Mouse (Mus musculus): Measurements from ENCODE around the gene Etl4. TPM values are rescaled to one million over a fixed set of nuclear protein-coding genes. Genes with fewer than 3 reads are reported as not detected.

Gene Etl4
- polyA plus RNA-seq, 1 experiment from 2014 or later: 12.4 TPM

DNA sequence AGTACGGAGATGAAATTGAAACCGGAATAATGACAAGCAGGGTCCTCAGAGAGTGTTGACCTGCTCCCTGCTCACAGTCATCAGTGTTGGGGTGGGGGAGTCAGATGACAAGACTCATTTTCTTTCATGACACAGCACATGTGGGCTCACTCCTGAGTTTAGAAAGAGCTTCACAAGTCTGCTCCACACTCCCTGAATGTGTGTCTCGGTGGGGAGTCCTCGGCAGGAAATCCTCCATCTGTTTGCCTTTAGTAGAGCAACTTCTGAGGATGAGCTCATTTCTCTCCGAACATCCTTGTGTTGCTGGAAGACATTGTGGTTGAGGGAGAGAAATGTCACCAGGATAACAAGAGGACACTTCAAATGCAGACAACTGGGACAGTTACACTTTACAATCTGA is 497.5 kb downstream of the Etl4 start:
- no peak for ATAC-seq (ENCODE audit: low FRiP score, low TSS enrichment)

GRCm38 (mm10) chr2:20414856-20415255 is 505.3 kb downstream of the Etl4 start:
- H3K4me2 ChIP-seq (replicated peaks; ENCODE audit: low read depth): no peak overlapping the region
- no peaks in the 10 kb centered on the region for H3K36me3 ChIP-seq (ENCODE audit: control insufficient read depth, insufficient read depth, low read length)
- DNase-seq (ENCODE audit: low spot score) (no peak), ATAC-seq (ENCODE audit: low FRiP score, low TSS enrichment) (no peak)
- no peak overlapping the region for H3K27ac ChIP-seq (replicated peaks)
- H3K27me3 ChIP-seq (ENCODE audit: control insufficient read depth, insufficient read depth, low read length): no peaks in the 10 kb centered on the region
- TF ChIP-seq EP300 (optimal IDR thresholded peaks at IDR 0.05): no peak
- TF ChIP-seq CTCF (IDR thresholded peaks at IDR 0.05; ENCODE audit: low read depth): peak; percentile 31; the same call in 1 of the 2 replicates
- no peak overlapping the region for H3K4me3 ChIP-seq (ENCODE audit: low read depth, low read length)
- 78% methylated on average over 4 of the region's 4 CpGs for WGBS
- no peaks in the 10 kb centered on the region for H3K9me3 ChIP-seq (ENCODE audit: control insufficient read depth, low read length)
- no peaks in the 10 kb centered on the region for H3K4me1 ChIP-seq (replicated peaks; ENCODE audit: control insufficient read depth, insufficient read depth)
- H3K9ac ChIP-seq (ENCODE audit: low read length): no peak overlapping the region

More for the DNA sequence above, 497.5 kb downstream of the Etl4 start:
- no peak for DNase-seq (ENCODE audit: low spot score)
- TF ChIP-seq EP300 (optimal IDR thresholded peaks at IDR 0.05): no peak
- TF ChIP-seq CTCF (IDR thresholded peaks at IDR 0.05; ENCODE audit: low read depth): no peak
- 57% methylated on average over 5 of the region's 5 CpGs for WGBS
- H3K9me3 ChIP-seq (ENCODE audit: control insufficient read depth, low read length): no peaks in the 10 kb centered on the region
- no peak overlapping the region for H3K27ac ChIP-seq (replicated peaks)
- no peaks in the 10 kb centered on the region for H3K4me1 ChIP-seq (replicated peaks; ENCODE audit: control insufficient read depth, insufficient read depth)
- no peak overlapping the region for H3K9ac ChIP-seq (ENCODE audit: low read length)
- H3K4me2 ChIP-seq (replicated peaks; ENCODE audit: low read depth): no peak overlapping the region
- no peaks in the 10 kb centered on the region for H3K27me3 ChIP-seq (ENCODE audit: control insufficient read depth, insufficient read depth, low read length)
- no peaks in the 10 kb centered on the region for H3K36me3 ChIP-seq (ENCODE audit: control insufficient read depth, insufficient read depth, low read length)
- no peak overlapping the region for H3K4me3 ChIP-seq (ENCODE audit: low read depth, low read length)

DNA sequence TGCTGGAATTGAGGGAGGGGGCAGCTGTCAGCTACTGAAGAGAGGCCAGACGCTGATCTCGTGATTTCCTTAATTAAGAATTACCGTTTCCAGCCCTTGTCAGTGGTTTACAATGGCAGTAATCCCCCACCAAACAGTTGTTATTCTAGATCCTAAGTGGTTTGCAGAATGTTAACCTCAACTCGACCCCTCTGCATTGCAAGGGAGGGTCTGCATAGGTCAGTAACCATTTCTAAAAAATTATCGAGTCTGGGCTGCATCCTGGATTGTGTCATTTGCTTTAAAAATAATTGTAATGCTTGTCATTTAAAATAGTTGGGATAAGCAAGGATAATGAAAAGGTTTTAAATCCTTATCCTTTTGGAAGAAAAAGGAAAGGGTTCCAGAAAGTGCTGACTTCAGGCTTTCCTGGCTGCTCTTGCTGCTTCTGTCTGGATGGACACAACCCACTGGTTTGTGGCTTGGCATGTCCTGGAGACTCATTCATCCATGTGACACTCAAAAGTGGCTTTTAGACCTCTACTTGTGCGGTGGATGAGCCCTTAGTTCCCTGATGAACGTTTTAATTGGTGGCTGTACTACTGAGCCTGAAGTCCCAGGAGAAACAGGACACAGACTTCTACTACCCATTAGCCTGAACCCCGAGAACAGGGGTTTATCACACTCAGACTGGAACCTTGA is 507.5 kb downstream of the Etl4 start:
- Histone ChIP-seq H3K27me3 (ENCODE audit: control insufficient read depth, insufficient read depth, low read length) (no peaks in the 10 kb centered on the region), H3K4me2 (replicated peaks; ENCODE audit: low read depth) (no peak overlapping the region), H3K36me3 (ENCODE audit: control insufficient read depth, insufficient read depth, low read length) (no peaks in the 10 kb centered on the region), H3K9me3 (ENCODE audit: control insufficient read depth, low read length) (no peaks in the 10 kb centered on the region), H3K9ac (ENCODE audit: low read length) (no peak overlapping the region), H3K4me1 (replicated peaks; ENCODE audit: control insufficient read depth, insufficient read depth) (no peaks in the 10 kb centered on the region), H3K4me3 (ENCODE audit: low read depth, low read length) (no peak overlapping the region), H3K27ac (replicated peaks) (no peak overlapping the region)
- 27% methylated on average over 8 of the region's 8 CpGs for WGBS
- DNase-seq (ENCODE audit: low spot score) (no peak), ATAC-seq (ENCODE audit: low FRiP score, low TSS enrichment) (no peak)
- TF ChIP-seq CTCF (IDR thresholded peaks at IDR 0.05; ENCODE audit: low read depth) (no peak), EP300 (optimal IDR thresholded peaks at IDR 0.05) (no peak)

- WGBS: 80% methylated on average over 6 of the region's 6 CpGs
- Histone ChIP-seq H3K9ac (ENCODE audit: low read length) (no peak overlapping the region), H3K27me3 (ENCODE audit: control insufficient read depth, insufficient read depth, low read length) (no peaks in the 10 kb centered on the region), H3K9me3 (ENCODE audit: control insufficient read depth, low read length) (no peaks in the 10 kb centered on the region), H3K4me3 (ENCODE audit: low read depth, low read length) (no peak overlapping the region), H3K4me2 (replicated peaks; ENCODE audit: low read depth) (no peak overlapping the region), H3K36me3 (ENCODE audit: control insufficient read depth, insufficient read depth, low read length) (no peaks in the 10 kb centered on the region), H3K27ac (replicated peaks) (no peak overlapping the region), H3K4me1 (replicated peaks; ENCODE audit: control insufficient read depth, insufficient read depth) (no peaks in the 10 kb centered on the region)
- ATAC-seq (ENCODE audit: low FRiP score, low TSS enrichment) (no peak), DNase-seq (ENCODE audit: low spot score) (no peak)
- TF ChIP-seq EP300 (optimal IDR thresholded peaks at IDR 0.05) (no peak), CTCF (IDR thresholded peaks at IDR 0.05; ENCODE audit: low read depth) (no peak)
These were observed 508.4 kb downstream of the Etl4 start for GRCm38 (mm10) chr2:20417998-20418397.

- Histone ChIP-seq H3K27ac (replicated peaks) (no peak overlapping the region), H3K4me3 (ENCODE audit: low read depth, low read length) (no peak overlapping the region), H3K4me1 (replicated peaks; ENCODE audit: control insufficient read depth, insufficient read depth) (no peaks in the 10 kb centered on the region), H3K36me3 (ENCODE audit: control insufficient read depth, insufficient read depth, low read length) (no peaks in the 10 kb centered on the region), H3K9ac (ENCODE audit: low read length) (no peak overlapping the region), H3K4me2 (replicated peaks; ENCODE audit: low read depth) (no peak overlapping the region), H3K9me3 (ENCODE audit: control insufficient read depth, low read length) (no peaks in the 10 kb centered on the region), H3K27me3 (ENCODE audit: control insufficient read depth, insufficient read depth, low read length) (no peaks in the 10 kb centered on the region)
- 65% methylated on average over 6 of the region's 6 CpGs for WGBS
- no peak for ATAC-seq (ENCODE audit: low FRiP score, low TSS enrichment)
- TF ChIP-seq EP300 (optimal IDR thresholded peaks at IDR 0.05): no peak
- TF ChIP-seq CTCF (IDR thresholded peaks at IDR 0.05; ENCODE audit: low read depth): no peak
- no peak for DNase-seq (ENCODE audit: low spot score)
These were observed 510.4 kb downstream of the Etl4 start for GRCm38 (mm10) chr2:20419975-20420374.

DNA sequence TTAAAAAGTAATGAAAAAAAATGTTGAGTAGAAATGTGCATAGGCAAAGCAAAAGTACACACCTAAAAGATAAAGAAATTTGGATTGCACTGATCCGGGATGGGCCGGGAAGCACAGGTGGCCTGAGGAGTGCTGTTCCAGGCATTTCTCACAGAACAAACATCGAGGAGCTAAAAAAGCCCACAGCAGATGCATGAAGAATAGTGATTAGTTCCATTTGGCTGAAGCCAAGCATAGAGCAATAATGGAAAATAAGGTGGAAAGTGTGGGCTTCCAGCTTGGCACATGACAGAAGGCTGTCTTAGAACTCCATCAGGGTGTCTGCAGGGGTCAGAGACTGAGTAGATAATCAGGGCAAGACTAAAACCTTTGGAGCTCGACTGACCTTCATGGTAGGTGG is 512.7 kb downstream of the Etl4 start:
- Histone ChIP-seq H3K27me3 (ENCODE audit: control insufficient read depth, insufficient read depth, low read length) (no peaks in the 10 kb centered on the region), H3K9ac (ENCODE audit: low read length) (no peak overlapping the region), H3K9me3 (ENCODE audit: control insufficient read depth, low read length) (no peaks in the 10 kb centered on the region), H3K27ac (replicated peaks) (no peak overlapping the region), H3K4me1 (replicated peaks; ENCODE audit: control insufficient read depth, insufficient read depth) (no peaks in the 10 kb centered on the region), H3K4me3 (ENCODE audit: low read depth, low read length) (no peak overlapping the region), H3K4me2 (replicated peaks; ENCODE audit: low read depth) (no peak overlapping the region), H3K36me3 (ENCODE audit: control insufficient read depth, insufficient read depth, low read length) (no peaks in the 10 kb centered on the region)
- DNase-seq (ENCODE audit: low spot score) (no peak), ATAC-seq (ENCODE audit: low FRiP score, low TSS enrichment) (no peak)
- TF ChIP-seq CTCF (IDR thresholded peaks at IDR 0.05; ENCODE audit: low read depth): no peak
- no peak for TF ChIP-seq EP300 (optimal IDR thresholded peaks at IDR 0.05)
- WGBS: 51% methylated on average over 4 of the region's 4 CpGs
